Mouse (Mus musculus) bone marrow macrophage, adult 2 months (primary cell): ENCODE results near the gene Ces5a. TPM values are rescaled to one million over a fixed set of nuclear protein-coding genes. Genes with fewer than 3 reads are reported as not detected.
"Not testable (repeated sequence)": the region's sequence is repeated elsewhere in the genome, so short reads cannot be mapped to it uniquely, and the experiment has no call there.

Experiments
- H3K27ac ChIP-seq: 2 replicates; pipeline ENCODE4 v1.5.1; 2012; ENCODE audit warnings: low read depth, low read length; ENCODE audit not compliant: insufficient read depth
- H3K4me1 ChIP-seq: 2 replicates; pipeline ENCODE4 v1.6.1; 2012; ENCODE audit warnings: low read length; ENCODE audit not compliant: control insufficient read depth, insufficient read depth
- H3K4me3 ChIP-seq: 2 replicates; pipeline ENCODE4 v1.5.1; 2012; ENCODE audit warnings: mild to moderate bottlenecking, low read length, moderate library complexity; ENCODE audit not compliant: insufficient read depth
- CTCF ChIP-seq: IDR thresholded peaks from 2 replicates; pipeline ENCODE4 v1.5.1; 2012; ENCODE audit warnings: low read depth, mild to moderate bottlenecking, low read length, moderate library complexity
- POLR2A ChIP-seq: IDR thresholded peaks from 2 replicates; pipeline ENCODE4 v1.6.1; 2012; ENCODE audit warnings: mild to moderate bottlenecking, low read depth, low read length, borderline replicate concordance
- polyA plus RNA-seq: library from polyadenylated mRNA; stranded (reverse); fragments of >200 nt; gene quantifications from 2 replicates; pipeline ENCODE4 v1.2.4, GENCODE M21; 2012; ENCODE audit not compliant: missing spikeins, insufficient read depth, insufficient read length

The Ces5a gene
- polyA plus RNA-seq, 1 experiment: not detected

DNA sequence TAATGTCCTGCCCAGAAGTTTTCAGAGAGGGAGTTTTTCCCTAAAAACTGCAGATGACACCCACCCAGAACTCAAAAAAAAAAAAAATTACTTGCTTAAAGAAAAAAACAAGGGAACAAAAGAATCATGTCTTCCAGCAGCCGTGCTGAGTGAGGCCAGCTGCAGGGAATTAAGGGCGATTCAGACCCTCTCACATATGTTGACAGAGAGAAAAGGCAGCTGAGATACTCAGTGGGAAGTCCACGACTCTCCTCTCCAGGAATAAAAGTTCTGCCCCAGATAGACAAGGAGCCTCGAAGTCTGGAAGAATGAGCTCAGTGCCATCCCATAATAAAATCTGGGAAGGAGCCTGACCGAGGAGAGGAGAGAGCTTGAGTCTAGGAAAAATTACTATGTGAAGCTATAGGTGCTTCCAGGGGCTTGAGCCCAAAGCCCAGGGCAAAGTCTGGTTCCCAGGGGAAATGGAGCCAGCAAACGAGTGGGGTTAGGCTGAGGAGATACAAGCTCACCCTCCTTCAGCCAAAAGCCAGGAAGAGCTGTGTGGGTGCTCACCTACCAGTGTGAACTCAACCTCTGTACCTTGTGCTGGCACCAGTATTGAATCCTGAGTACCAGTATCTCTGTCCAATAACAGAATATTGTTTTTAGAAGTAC lies 27.1 kb upstream of the Ces5a start:
- no peaks in the 10 kb centered on the region for H3K4me1 ChIP-seq
- H3K27ac ChIP-seq: no peak overlapping the region
- no peak for TF ChIP-seq CTCF
- no peak for TF ChIP-seq POLR2A
- no peak overlapping the region for H3K4me3 ChIP-seq

DNA sequence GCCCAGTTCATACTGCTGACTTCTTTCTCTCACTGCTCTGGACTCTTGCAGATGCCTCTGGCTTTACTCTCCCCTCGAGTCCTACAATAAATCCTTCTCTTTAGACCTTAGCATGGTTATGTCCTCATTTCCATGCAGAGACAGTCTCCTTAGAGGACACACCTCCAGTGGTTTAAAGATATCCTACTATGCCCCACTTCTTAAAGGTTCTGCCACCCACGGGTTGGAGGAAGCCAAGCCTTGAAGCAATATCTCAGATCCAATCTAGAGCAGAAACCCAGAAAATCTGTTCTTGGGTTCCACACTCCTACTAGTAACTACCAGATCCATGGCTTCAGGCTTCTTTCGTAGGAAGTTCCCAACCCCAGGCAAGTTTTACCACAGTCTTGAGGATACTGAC lies 25.6 kb upstream of the Ces5a start:
- Histone ChIP-seq H3K27ac (no peak overlapping the region), H3K4me3 (no peak overlapping the region), H3K4me1 (no peaks in the 10 kb centered on the region)
- TF ChIP-seq CTCF: no peak
- no peak for TF ChIP-seq POLR2A

DNA sequence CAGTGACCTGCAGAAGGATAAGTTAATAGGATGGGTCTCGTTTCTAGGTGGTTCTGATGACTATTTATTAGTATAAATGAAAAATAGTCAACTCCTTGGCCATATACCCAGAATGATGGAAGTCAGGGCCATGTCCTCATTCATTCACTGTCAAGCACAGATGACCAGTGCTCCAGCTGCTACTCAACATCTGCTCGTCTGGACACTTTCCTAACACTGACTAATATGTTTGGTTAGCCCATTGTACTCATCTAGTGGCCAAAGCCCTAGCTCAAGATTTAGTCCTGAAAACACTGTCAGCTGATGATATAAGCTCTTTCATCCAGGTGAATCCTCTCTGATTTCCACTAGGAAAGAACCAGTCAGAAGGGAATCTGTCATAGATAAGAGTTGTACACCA lies 24.1 kb upstream of the Ces5a start:
- TF ChIP-seq POLR2A (no peak), CTCF (no peak)
- no peak overlapping the region for H3K27ac ChIP-seq
- H3K4me1 ChIP-seq: no peaks in the 10 kb centered on the region

DNA sequence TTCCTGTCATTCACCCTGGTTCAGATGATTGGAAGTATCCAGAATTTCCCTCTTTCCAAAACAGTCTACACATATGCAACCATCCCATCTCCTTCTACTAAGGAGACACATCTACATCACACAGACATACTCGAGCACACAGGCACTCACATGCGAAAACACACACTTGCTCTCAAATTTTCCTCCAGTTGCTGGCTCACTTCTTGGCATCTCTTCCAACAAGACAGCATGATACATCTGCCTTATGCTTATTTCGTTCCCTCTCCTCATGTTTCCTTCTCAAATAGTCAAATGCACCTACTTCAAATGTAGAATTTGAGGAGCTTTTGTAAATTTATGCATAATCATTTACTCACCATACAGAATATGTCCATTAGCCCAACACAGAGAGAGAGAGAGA lies 33.0 kb downstream of the Ces5a start:
- Histone ChIP-seq H3K27ac (no peak overlapping the region), H3K4me3 (no peak overlapping the region), H3K4me1 (no peaks in the 10 kb centered on the region)
- TF ChIP-seq CTCF: no peak
- no peak for TF ChIP-seq POLR2A

More for the DNA sequence above, 24.1 kb upstream of the Ces5a start:
- H3K4me3 ChIP-seq: no peak overlapping the region

DNA sequence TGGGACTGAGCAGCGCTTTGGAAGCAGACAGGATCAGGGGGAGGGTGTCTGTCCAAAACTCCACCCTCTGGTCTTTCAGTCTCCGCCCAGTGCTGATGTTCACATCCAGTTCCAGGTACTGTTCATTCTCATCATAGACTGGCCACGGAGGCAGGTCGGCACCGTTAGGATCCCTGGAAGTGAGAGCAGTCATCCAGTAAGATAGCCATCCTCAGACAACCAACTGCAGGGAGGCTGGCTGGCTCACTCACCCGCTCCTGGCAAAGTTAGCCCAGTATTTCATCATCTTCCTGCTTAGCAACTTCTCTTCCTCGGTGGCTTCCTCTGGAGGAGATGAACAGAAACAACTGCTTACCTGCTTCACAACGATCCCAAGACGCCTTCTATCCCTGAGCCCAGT lies 36.2 kb downstream of the Ces5a start:
- TF ChIP-seq POLR2A (no peak), CTCF (no peak)
- Histone ChIP-seq H3K4me1 (no peaks in the 10 kb centered on the region), H3K4me3 (no peak overlapping the region), H3K27ac (no peak overlapping the region)

DNA sequence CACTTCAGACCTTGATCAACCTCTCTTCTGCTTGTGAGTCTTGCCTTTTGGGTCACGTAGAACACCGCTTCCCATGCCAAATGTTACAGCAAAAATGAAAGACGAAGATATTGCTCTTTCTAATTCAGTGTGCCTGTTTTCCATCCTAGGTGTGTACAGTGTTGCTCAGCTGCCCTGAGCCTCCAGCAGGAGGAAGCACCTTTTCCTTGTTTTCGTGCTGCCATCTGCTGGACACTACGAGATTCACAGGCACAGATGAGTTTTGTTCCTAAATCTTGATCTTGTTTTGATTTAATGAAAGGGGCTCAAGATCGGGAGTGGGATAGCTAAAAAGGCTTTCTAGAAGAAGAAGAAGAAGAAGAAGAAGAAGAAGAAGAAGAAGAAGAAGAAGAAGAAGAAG lies 40.3 kb downstream of the Ces5a start:
- no peaks in the 10 kb centered on the region for H3K4me1 ChIP-seq
- TF ChIP-seq CTCF (peak; percentile 25; the same call in 1 of the 2 replicates), POLR2A (no peak)
- no peak overlapping the region for H3K4me3 ChIP-seq
- no peak overlapping the region for H3K27ac ChIP-seq

DNA sequence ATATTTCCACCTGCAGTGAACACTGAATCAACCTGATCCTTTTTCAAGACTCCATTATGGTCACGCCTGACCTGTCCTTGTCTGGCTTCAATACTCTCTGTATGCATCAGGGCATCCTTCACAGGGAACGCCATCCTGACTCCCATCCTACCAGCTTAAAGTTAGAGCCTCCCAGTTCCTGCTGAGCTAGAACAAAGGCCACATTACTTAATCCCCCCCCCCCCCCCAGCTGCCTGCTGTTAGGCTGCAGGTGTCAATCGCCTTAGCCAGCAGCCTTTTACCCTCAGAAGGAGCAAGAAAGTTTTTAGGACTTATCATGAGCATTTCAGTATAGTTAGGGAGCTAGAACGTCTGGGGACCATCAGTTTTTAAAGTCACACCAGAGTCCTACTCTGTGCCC lies 46.9 kb downstream of the Ces5a start:
- TF ChIP-seq POLR2A: no peak
- TF ChIP-seq CTCF: no peak
- H3K4me1 ChIP-seq: no peaks in the 10 kb centered on the region
- H3K27ac ChIP-seq: no peak overlapping the region
- H3K4me3 ChIP-seq: no peak overlapping the region

DNA sequence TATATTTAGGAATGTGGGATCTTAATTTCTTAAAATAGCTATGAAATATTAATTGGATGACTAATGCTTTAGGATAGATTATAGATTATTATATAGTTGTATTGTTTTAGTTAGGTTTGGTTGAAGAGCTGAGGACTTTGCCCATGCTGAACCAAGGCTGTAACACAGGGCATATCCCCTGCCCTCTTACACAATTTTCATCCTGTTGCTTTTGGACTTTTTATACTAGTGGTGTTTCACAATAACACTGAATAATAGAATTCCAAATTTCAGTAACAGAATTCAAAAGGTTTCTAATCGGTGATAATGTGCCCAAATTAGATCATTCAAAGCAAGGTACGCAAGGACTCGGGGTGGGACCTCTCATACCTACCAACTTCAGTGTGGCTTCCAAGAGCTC lies 57.4 kb downstream of the Ces5a start:
- no peaks in the 10 kb centered on the region for H3K4me1 ChIP-seq
- no peak for TF ChIP-seq CTCF
- TF ChIP-seq POLR2A: no peak
- no peak overlapping the region for H3K27ac ChIP-seq
- H3K4me3 ChIP-seq: no peak overlapping the region

DNA sequence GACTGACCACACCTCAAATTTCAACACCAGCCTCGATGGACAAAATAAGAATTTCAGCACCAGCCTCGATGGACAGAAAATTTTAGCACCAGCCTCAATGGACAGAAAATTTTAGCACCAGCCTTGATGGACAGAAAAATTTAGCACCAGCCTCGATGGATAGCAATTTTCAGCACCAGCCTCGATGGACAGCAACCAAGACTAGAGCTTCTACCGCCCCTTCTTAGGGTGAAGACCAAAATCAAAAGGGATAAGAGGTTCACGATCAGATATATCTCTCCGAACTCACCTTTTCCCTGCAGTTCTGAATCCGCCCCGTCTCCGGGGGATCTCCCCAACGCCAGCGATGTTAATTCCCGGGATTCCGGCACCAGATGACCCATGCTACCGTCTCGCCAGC lies 65.9 kb downstream of the Ces5a start:
- not testable (repeated sequence) for H3K4me3 ChIP-seq, H3K27ac ChIP-seq, H3K4me1 ChIP-seq

DNA sequence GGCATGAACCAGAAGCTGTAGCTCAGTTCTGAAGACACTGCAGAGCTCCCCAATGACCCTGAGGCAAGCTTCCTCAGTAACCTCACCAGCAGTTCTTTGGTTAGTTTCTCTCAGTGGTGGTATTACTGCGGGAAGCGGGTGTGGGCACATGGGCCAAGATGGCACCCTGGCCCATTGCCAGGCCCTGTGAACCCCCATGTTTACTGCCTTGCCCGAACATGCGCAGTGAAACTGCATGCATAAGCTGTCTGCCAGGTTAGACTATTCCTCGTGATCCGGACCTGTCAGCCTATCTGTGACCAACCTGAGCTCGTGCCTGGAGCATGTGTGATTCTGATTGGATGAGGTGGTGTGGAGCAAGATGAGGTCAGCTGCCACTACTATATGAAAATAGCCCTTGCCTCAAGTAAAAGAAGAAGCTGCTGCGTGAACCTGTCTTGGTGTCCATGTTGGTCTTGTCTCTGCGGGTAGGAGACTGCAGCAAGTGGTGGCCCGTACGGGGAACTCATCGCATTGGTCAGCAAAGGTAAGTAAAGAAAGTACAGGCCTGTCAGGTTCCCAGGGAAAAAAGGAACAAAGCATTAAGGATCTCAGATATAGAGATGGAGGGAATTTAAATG lies 81.3 kb downstream of the Ces5a start:
- no peak for TF ChIP-seq POLR2A
- no peak for TF ChIP-seq CTCF

More for the DNA sequence above, 81.3 kb downstream of the Ces5a start:
- no peak overlapping the region for H3K4me3 ChIP-seq
- no peak overlapping the region for H3K27ac ChIP-seq
- H3K4me1 ChIP-seq: no peaks in the 10 kb centered on the region

Other genes starting within 250 kb of the Ces5a start
- not detected in 2 replicates for gene Ces1g, start 198.5 kb downstream of the Ces5a start, polyA plus RNA-seq
- gene Ces1h, start 156.1 kb downstream of the Ces5a start, polyA plus RNA-seq: not detected in 2 replicates